In the genomic region with DNA sequence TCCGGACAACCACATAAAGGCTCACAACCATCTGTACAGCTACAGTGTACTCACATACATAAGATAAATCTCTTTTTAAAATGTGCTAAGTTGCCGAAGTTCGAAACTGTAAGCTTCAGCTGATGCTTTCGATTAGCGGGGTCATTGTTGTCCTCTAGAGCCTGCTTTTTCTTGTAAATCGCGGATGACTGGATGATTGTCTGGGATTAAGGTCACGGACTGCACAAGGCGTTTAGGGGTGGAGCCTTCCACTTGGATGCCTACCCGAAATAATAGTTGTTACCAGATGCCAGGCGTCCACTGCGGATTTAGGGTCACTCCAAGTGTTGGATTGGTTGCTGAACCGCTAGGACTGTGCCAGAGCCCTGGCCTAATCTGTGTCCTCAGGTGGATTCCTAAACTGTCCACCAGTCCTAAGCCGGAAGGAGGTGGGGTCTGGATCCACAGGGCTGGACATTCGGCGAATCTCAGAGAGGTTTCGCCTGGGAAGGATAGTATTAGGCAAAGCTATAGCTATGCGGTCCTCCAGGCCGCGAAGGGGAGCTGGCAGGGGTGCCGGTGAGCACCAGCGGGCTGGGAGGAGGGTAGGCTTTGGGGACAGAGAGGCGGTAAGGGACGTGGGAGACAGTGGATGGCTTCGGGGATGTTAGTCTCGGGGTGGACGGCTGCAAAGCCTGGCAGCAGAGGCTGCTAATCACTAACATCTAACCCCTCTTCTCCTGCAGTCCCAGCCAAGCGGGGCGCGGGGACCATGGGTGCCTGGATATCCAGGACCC, we compare ENCODE assay signal across 8 mouse cellular contexts. TPM values are rescaled to one million over a fixed set of nuclear protein-coding genes. Genes with fewer than 3 reads are reported as not detected.
DNase-seq lines count a peak whose midpoint lies in the region; ATAC-seq and TF ChIP-seq lines count a peak whose summit lies in the region.

A gene (plus strand): TSS at position 305 of the 776 bp plus-strand sequence.

- DNase-seq in kidney, adult 8-10 months, result no peak
- DNase-seq in brain, embryonic 14.5 days (ENCODE audit: low read depth), result peak; percentile 33
- DNase-seq in forebrain, embryonic 10.5 days (ENCODE audit: extremely low spot score, low spot score), result peak; percentile 49
- peak; percentile 25 for DNase-seq in kidney, postnatal 10 days
- peak; percentile 14 to 19 for DNase-seq in right cerebral cortex, postnatal 36 days (ENCODE audit: low spot score in 2 of 2)

- H3K27me3 ChIP-seq in kidney, embryonic 14.5 days (ENCODE audit: control insufficient read depth, insufficient read depth, low read length), result no peaks in the 10 kb centered on the region
- peaks cover 38% of the 10 kb centered on the region for H3K27me3 ChIP-seq in forebrain, embryonic 10.5 days (ENCODE audit: poor library complexity, severe bottlenecking)
- H3K27me3 ChIP-seq in liver, embryonic 16.5 days (ENCODE audit: control insufficient read depth, insufficient read depth, low read depth, low read length), result peaks cover 22% of the 10 kb centered on the region

- peak; percentile 29; the same call in 1 of the 2 replicates for ATAC-seq in kidney, embryonic 14.5 days (ENCODE audit: low FRiP score, low TSS enrichment)
- no peak for ATAC-seq in liver, embryonic 16.5 days (ENCODE audit: low read depth)
- no peak for ATAC-seq in megakaryocyte-erythroid progenitor cell, adult 5-6 weeks (replicated peaks; ENCODE audit: low FRiP score, low TSS enrichment, poor library complexity, severe bottlenecking)

- H3K4me2 ChIP-seq in kidney, embryonic 14.5 days (replicated peaks; ENCODE audit: low read depth, low read length), result peak within 1 kb of the TSS; percentile 82
- peak within 1 kb of the TSS; percentile 47 for H3K4me2 ChIP-seq in liver, embryonic 16.5 days (ENCODE audit: low read depth, low read length)

- WGBS in kidney, embryonic 14.5 days, result 41% methylated on average over 27 of the region's 30 CpGs
- 21% methylated on average over 30 of the region's 30 CpGs for WGBS in forebrain, embryonic 10.5 days
- WGBS in liver, embryonic 16.5 days (ENCODE audit: insufficient replicate concordance), result 34% methylated on average over 28 of the region's 30 CpGs

- peak within 1 kb of the TSS; percentile 55 for H3K4me3 ChIP-seq in kidney, embryonic 14.5 days (ENCODE audit: low read length)
- H3K4me3 ChIP-seq in forebrain, embryonic 10.5 days, result peak within 1 kb of the TSS; percentile 69
- peak within 1 kb of the TSS; percentile 36 for H3K4me3 ChIP-seq in liver, embryonic 16.5 days (ENCODE audit: low read depth, low read length)

- H3K9me3 ChIP-seq in kidney, embryonic 14.5 days (ENCODE audit: control insufficient read depth, low read length), result no peaks in the 10 kb centered on the region
- no peaks in the 10 kb centered on the region for H3K9me3 ChIP-seq in forebrain, embryonic 10.5 days
- H3K9me3 ChIP-seq in liver, embryonic 16.5 days (replicated peaks; ENCODE audit: control insufficient read depth, low read length), result no peaks in the 10 kb centered on the region

- 0 out of 2 replicates have a peak within 1 kb of the TSS, but pooled peaks have one; percentile 4 for H3K27ac ChIP-seq in kidney, embryonic 14.5 days (ENCODE audit: low read depth, low read length)
- peak within 1 kb of the TSS; percentile 83 for H3K27ac ChIP-seq in forebrain, embryonic 10.5 days
- H3K27ac ChIP-seq in liver, embryonic 16.5 days (ENCODE audit: low read length), result no peak within 1 kb of the TSS

- peak within 1 kb of the TSS; percentile 47 for H3K9ac ChIP-seq in kidney, embryonic 14.5 days (ENCODE audit: low read depth, low read length)
- H3K9ac ChIP-seq in liver, embryonic 16.5 days (ENCODE audit: low read depth, low read length), result no peak within 1 kb of the TSS

- H3K36me3 ChIP-seq in kidney, embryonic 14.5 days (ENCODE audit: control insufficient read depth, insufficient read depth, low read length), result no peaks in the 10 kb centered on the region
- no peaks in the 10 kb centered on the region for H3K36me3 ChIP-seq in forebrain, embryonic 10.5 days (replicated peaks)
- H3K36me3 ChIP-seq in liver, embryonic 16.5 days (ENCODE audit: control insufficient read depth, insufficient read depth), result no peaks in the 10 kb centered on the region

- TF ChIP-seq POLR2A in brain, embryonic 14.5 days (IDR thresholded peaks at IDR 0.05; ENCODE audit: borderline replicate concordance, extremely low read depth, insufficient read depth, insufficient read length, poor library complexity, severe bottlenecking), result no peak

- no peak for TF ChIP-seq CTCF in brain, embryonic 14.5 days (IDR thresholded peaks at IDR 0.05; ENCODE audit: borderline replicate concordance, extremely low read depth, insufficient read depth, insufficient read length)

- H3K4me1 ChIP-seq in kidney, embryonic 14.5 days (ENCODE audit: control insufficient read depth, insufficient read depth, low read length), result no peaks in the 10 kb centered on the region; the same call in 1 of the 2 replicates
- H3K4me1 ChIP-seq in forebrain, embryonic 10.5 days, result peaks cover 30% of the 10 kb centered on the region
- no peaks in the 10 kb centered on the region for H3K4me1 ChIP-seq in liver, embryonic 16.5 days (ENCODE audit: control insufficient read depth, low read depth, low read length)

RNA-seq across cellular contexts. Expression of the gene that starts here (rescaled TPM):
- polyA plus RNA-seq in kidney, embryonic 14.5 days (2014; fragmentation: Nextera tagmentation; extraction: Ambion mirVana), result 5.0 and 5.5 TPM in 2 replicates
- polyA plus RNA-seq in brain, embryonic 14.5 days (2012; rRNA removed), result 18.0 and 22.0 TPM in 2 replicates
- polyA plus RNA-seq in forebrain, embryonic 10.5 days (2016; fragmentation: Nextera tagmentation; extraction: Ambion mirVana), result 6.2 and 6.4 TPM in 2 replicates
- 0.29 and 0.34 TPM in 2 replicates for polyA plus RNA-seq in liver, embryonic 16.5 days (2015; fragmentation: Nextera tagmentation; extraction: Ambion mirVana)
- total RNA-seq in megakaryocyte-erythroid progenitor cell, adult 5-6 weeks (2014; fragmentation: Nextera tagmentation), result not detected in 2 replicates
- total RNA-seq in megakaryocyte-erythroid progenitor cell, adult 5-6 weeks (2017), result not detected in 2 replicates

Comparison
In these comparisons a context has a peak if more than half of its experiments do, and no peak if none do; other contexts are left out.
1. DNase-seq: peak in brain, embryonic 14.5 days (single experiment), forebrain, embryonic 10.5 days (single experiment), kidney, postnatal 10 days (single experiment) and right cerebral cortex, postnatal 36 days (2 of 2); none in kidney, adult 8-10 months (0 of 2).
2. Peak in every context shown above with its lines, with median percentiles within 50 percentile points of each other: H3K4me3 ChIP-seq.